Mouse (Mus musculus): ENCODE results near the gene Cdhr1.

GRCm38 (mm10) chr14:37083755-37084154, 14.4 kb downstream of the Cdhr1 start:
- TF ChIP-seq CTCF (conservative IDR thresholded peaks at IDR 0.05; ENCODE audit: insufficient read depth, insufficient read length, low read depth, low read length) (no peak), POLR2A (IDR thresholded peaks at IDR 0.05; ENCODE audit: low read depth, low read length) (no peak)
